Mouse (Mus musculus) kidney, embryonic 16.5 days (tissue): ENCODE measurements at regions not wholly inside any gene's neighbourhood (a gene's known extent, or its start where the extent isn't known, plus 50 kb on each side); places are given as distances from the start of the nearest gene placed in this dataset.

ENCODE experiments used
- ATAC-seq: fragments of 200-750 bp; cut with Nextera tagmentation; 2 replicates; pipeline ENCODE4 v1.8.0; 2017; ENCODE audit warnings: moderate TSS enrichment; ENCODE audit not compliant: low FRiP score, low TSS enrichment
- H3K27ac ChIP-seq: fragments of 300-500 bp; sonication (generic); 2 replicates; pipeline ENCODE4 v1.5.1; 2014; ENCODE audit warnings: low read length
- H3K27me3 ChIP-seq: fragments of 300-500 bp; sonication (generic); 2 replicates; pipeline ENCODE4 v1.6.1; 2014; ENCODE audit warnings: low read length, control low read depth, mixed read lengths; ENCODE audit not compliant: insufficient read depth
- H3K36me3 ChIP-seq: fragments of 300-500 bp; sonication (generic); 2 replicates; pipeline ENCODE4 v1.6.1; 2014; ENCODE audit warnings: low read length, control low read depth, mixed read lengths; ENCODE audit not compliant: insufficient read depth
- H3K4me1 ChIP-seq: fragments of 300-500 bp; sonication (generic); 2 replicates; pipeline ENCODE4 v1.6.1; 2014; ENCODE audit warnings: low read length, control low read depth, mixed read lengths; ENCODE audit not compliant: insufficient read depth
- H3K4me2 ChIP-seq: fragments of 300-500 bp; sonication (generic); replicated peaks from 2 replicates; pipeline ENCODE4 v1.6.1; 2014; ENCODE audit warnings: low read depth, low read length
- H3K4me3 ChIP-seq: fragments of 300-500 bp; sonication (generic); 2 replicates; pipeline ENCODE4 v1.5.1; 2014; ENCODE audit warnings: mild to moderate bottlenecking, low read length
- H3K9ac ChIP-seq: fragments of 300-500 bp; sonication (generic); replicated peaks from 2 replicates; pipeline ENCODE4 v1.6.1; 2014; ENCODE audit warnings: low read length
- H3K9me3 ChIP-seq: fragments of 300-500 bp; sonication (generic); 2 replicates; pipeline ENCODE4 v1.6.1; 2016; ENCODE audit warnings: low read length, control low read depth
- WGBS: fragments of 180-500 bp; shearing (Covaris S2); extraction: QIAGEN DNeasy Blood & Tissue Kit; methylation state at CpG from one replicate; pipeline ENCODE4 v1.1.7; 2014; 5-methylcytosine and 5-hydroxymethylcytosine counted together

- peaks cover 3% of the 10 kb centered on the region; the same call in 1 of the 2 replicates for H3K9me3 ChIP-seq
Measured at GRCm38 (mm10) chr5:126967076-126967475, 274.5 kb upstream of the Tmem132c start.

GRCm38 (mm10) chr5:126969373-126969772 is 272.2 kb upstream of the Tmem132c start:
- Histone ChIP-seq H3K4me1 (no peaks in the 10 kb centered on the region), H3K27me3 (no peaks in the 10 kb centered on the region), H3K27ac (no peak overlapping the region), H3K9me3 (peaks cover 2% of the 10 kb centered on the region; the same call in 1 of the 2 replicates), H3K4me3 (no peak overlapping the region), H3K36me3 (no peaks in the 10 kb centered on the region), H3K9ac (no peak overlapping the region), H3K4me2 (no peak overlapping the region)
- ATAC-seq: no peak
- WGBS: 85% methylated on average over 8 of the region's 8 CpGs

More at GRCm38 (mm10) chr5:126967076-126967475, 274.5 kb upstream of the Tmem132c start:
- Histone ChIP-seq H3K4me3 (no peak overlapping the region), H3K4me1 (no peaks in the 10 kb centered on the region), H3K9ac (no peak overlapping the region), H3K36me3 (no peaks in the 10 kb centered on the region), H3K27me3 (no peaks in the 10 kb centered on the region), H3K27ac (no peak overlapping the region), H3K4me2 (no peak overlapping the region)
- ATAC-seq: no peak
- WGBS: 79% methylated on average over 4 of the region's 4 CpGs

- no peaks in the 10 kb centered on the region for H3K36me3 ChIP-seq
- no peak overlapping the region for H3K4me2 ChIP-seq
- no peaks in the 10 kb centered on the region for H3K4me1 ChIP-seq
- WGBS: 48% methylated on average over 2 of the region's 2 CpGs
- no peak overlapping the region for H3K9ac ChIP-seq
- ATAC-seq: no peak
- H3K27ac ChIP-seq: no peak overlapping the region
- H3K9me3 ChIP-seq: no peaks in the 10 kb centered on the region
- H3K4me3 ChIP-seq: no peak overlapping the region
- no peaks in the 10 kb centered on the region for H3K27me3 ChIP-seq
Measured at GRCm38 (mm10) chr5:126971284-126971683, 270.3 kb upstream of the Tmem132c start.

- H3K4me2 ChIP-seq: no peak overlapping the region
- no peak overlapping the region for H3K4me3 ChIP-seq
- H3K9ac ChIP-seq: no peak overlapping the region
- H3K27me3 ChIP-seq: no peaks in the 10 kb centered on the region
- WGBS: 68% methylated on average over 1 of the region's 1 CpGs
- H3K9me3 ChIP-seq: no peaks in the 10 kb centered on the region
- no peaks in the 10 kb centered on the region for H3K4me1 ChIP-seq
- H3K27ac ChIP-seq: no peak overlapping the region
- ATAC-seq: no peak
- H3K36me3 ChIP-seq: no peaks in the 10 kb centered on the region
Measured at GRCm38 (mm10) chr5:126971981-126972380, 269.6 kb upstream of the Tmem132c start.

GRCm38 (mm10) chr5:126973425-126973824 is 268.2 kb upstream of the Tmem132c start:
- H3K9ac ChIP-seq: no peak overlapping the region
- ATAC-seq: no peak
- no peak overlapping the region for H3K27ac ChIP-seq
- no peak overlapping the region for H3K4me2 ChIP-seq
- no peaks in the 10 kb centered on the region for H3K4me1 ChIP-seq
- H3K36me3 ChIP-seq: no peaks in the 10 kb centered on the region
- H3K9me3 ChIP-seq: peaks cover 4% of the 10 kb centered on the region; the same call in 1 of the 2 replicates
- no peak overlapping the region for H3K4me3 ChIP-seq
- 40% methylated on average over 3 of the region's 3 CpGs for WGBS
- H3K27me3 ChIP-seq: no peaks in the 10 kb centered on the region

- Histone ChIP-seq H3K27me3 (no peaks in the 10 kb centered on the region), H3K9me3 (peaks cover 9% of the 10 kb centered on the region; the same call in 1 of the 2 replicates), H3K27ac (no peak overlapping the region), H3K4me1 (no peaks in the 10 kb centered on the region), H3K4me3 (no peak overlapping the region), H3K4me2 (no peak overlapping the region), H3K36me3 (no peaks in the 10 kb centered on the region), H3K9ac (no peak overlapping the region)
- WGBS: 83% methylated on average over 3 of the region's 3 CpGs
- no peak for ATAC-seq
Measured at GRCm38 (mm10) chr5:126974565-126974964, 267.0 kb upstream of the Tmem132c start.

- WGBS: 52% methylated on average over 6 of the region's 6 CpGs
- no peak for ATAC-seq
- Histone ChIP-seq H3K4me3 (no peak overlapping the region), H3K4me1 (no peaks in the 10 kb centered on the region), H3K27me3 (no peaks in the 10 kb centered on the region), H3K9me3 (no peaks in the 10 kb centered on the region), H3K36me3 (no peaks in the 10 kb centered on the region), H3K9ac (no peak overlapping the region), H3K27ac (no peak overlapping the region), H3K4me2 (no peak overlapping the region)
Measured at GRCm38 (mm10) chr5:126995577-126995976, 246.0 kb upstream of the Tmem132c start.

GRCm38 (mm10) chr5:127014166-127014565 is 227.4 kb upstream of the Tmem132c start:
- no peaks in the 10 kb centered on the region for H3K9me3 ChIP-seq
- no peaks in the 10 kb centered on the region for H3K36me3 ChIP-seq
- H3K4me2 ChIP-seq: no peak overlapping the region
- H3K4me3 ChIP-seq: no peak overlapping the region
- H3K27me3 ChIP-seq: no peaks in the 10 kb centered on the region
- 68% methylated on average over 3 of the region's 3 CpGs for WGBS
- no peak overlapping the region for H3K27ac ChIP-seq
- H3K9ac ChIP-seq: no peak overlapping the region
- no peaks in the 10 kb centered on the region for H3K4me1 ChIP-seq
- ATAC-seq: no peak

GRCm38 (mm10) chr5:127016467-127017060 is 225.0 kb upstream of the Tmem132c start:
- 63% methylated on average over 4 of the region's 4 CpGs for WGBS
- ATAC-seq: no peak

GRCm38 (mm10) chr5:127017971-127018370 is 223.6 kb upstream of the Tmem132c start:
- Histone ChIP-seq H3K4me1 (no peaks in the 10 kb centered on the region), H3K36me3 (no peaks in the 10 kb centered on the region), H3K4me3 (no peak overlapping the region), H3K4me2 (no peak overlapping the region), H3K27me3 (no peaks in the 10 kb centered on the region), H3K27ac (no peak overlapping the region), H3K9me3 (no peaks in the 10 kb centered on the region), H3K9ac (no peak overlapping the region)
- ATAC-seq: no peak
- WGBS: 90% methylated on average over 4 of the region's 4 CpGs

More at GRCm38 (mm10) chr5:127016467-127017060, 225.0 kb upstream of the Tmem132c start:
- H3K27me3 ChIP-seq: no peaks in the 10 kb centered on the region
- H3K9ac ChIP-seq: no peak overlapping the region
- no peak overlapping the region for H3K4me2 ChIP-seq
- no peaks in the 10 kb centered on the region for H3K4me1 ChIP-seq
- no peaks in the 10 kb centered on the region for H3K9me3 ChIP-seq
- H3K4me3 ChIP-seq: no peak overlapping the region
- no peaks in the 10 kb centered on the region for H3K36me3 ChIP-seq
- no peak overlapping the region for H3K27ac ChIP-seq
